Mouse (Mus musculus) erythroblast, embryonic 14.5 days (primary cell): ENCODE measurements around the gene Cpt1a. TPM values are rescaled to one million over a fixed set of nuclear protein-coding genes. Genes with fewer than 3 reads are reported as not detected.

Experiments
- H3K27me3 ChIP-seq: 2 replicates; pipeline ENCODE4 v1.6.1; 2012; ENCODE audit warnings: inconsistent platforms; ENCODE audit not compliant: control insufficient read depth
- H3K36me3 ChIP-seq: 2 replicates; pipeline ENCODE4 v1.6.1; 2012; ENCODE audit warnings: mild to moderate bottlenecking, inconsistent platforms; ENCODE audit not compliant: control insufficient read depth
- H3K4me1 ChIP-seq: 2 replicates; pipeline ENCODE4 v1.6.1; 2012; ENCODE audit warnings: inconsistent platforms; ENCODE audit not compliant: control insufficient read depth
- H3K4me3 ChIP-seq: replicated peaks from 2 replicates; pipeline ENCODE3; 2012; ENCODE audit warnings: moderate library complexity, mild to moderate bottlenecking, inconsistent platforms
- H3K9me3 ChIP-seq: 2 replicates; pipeline ENCODE4 v1.6.1; 2012; ENCODE audit warnings: low read length, inconsistent platforms, mixed read lengths; ENCODE audit not compliant: control insufficient read depth
- GATA1 ChIP-seq: IDR thresholded peaks from 2 replicates; pipeline ENCODE4 v1.6.1; 2012; ENCODE audit warnings: low read length, inconsistent platforms, mixed read lengths
- TAL1 ChIP-seq: IDR thresholded peaks from 3 replicates; pipeline ENCODE4 v1.6.1; 2012; ENCODE audit warnings: low read length, inconsistent platforms, mixed read lengths
- polyA plus RNA-seq: library from polyadenylated mRNA; stranded (reverse); fragments of >175 nt; gene quantifications from 2 replicates; pipeline ENCODE4 v1.2.3, GENCODE M21; 2012

The Cpt1a gene
- polyA plus RNA-seq, 1 experiment = 0.29 TPM

DNA sequence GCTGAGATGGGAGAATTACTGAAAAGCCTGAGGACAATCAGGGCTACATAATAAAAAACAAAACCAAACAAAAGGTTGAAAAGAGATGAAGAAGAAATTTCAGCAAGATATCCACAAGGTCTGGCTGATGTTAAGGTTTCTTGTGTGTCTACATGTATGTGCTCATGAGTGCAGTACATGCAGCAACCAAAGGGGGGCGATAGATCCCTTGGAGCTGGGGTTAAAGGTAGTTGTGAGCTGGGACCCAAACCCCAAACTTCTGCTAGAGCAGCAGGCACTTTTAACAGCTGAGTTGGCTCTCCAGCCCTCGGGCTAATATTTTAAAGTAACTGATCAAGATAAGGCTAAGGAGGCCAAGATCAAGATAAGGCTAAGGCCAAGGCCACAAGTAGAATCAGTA, 51.9 kb downstream of the Cpt1a start:
- no peak for TF ChIP-seq TAL1
- no peak for TF ChIP-seq GATA1
- Histone ChIP-seq H3K4me3 (no peak overlapping the region), H3K36me3 (peaks cover 32% of the 10 kb centered on the region), H3K9me3 (no peaks in the 10 kb centered on the region), H3K27me3 (no peaks in the 10 kb centered on the region), H3K4me1 (no peaks in the 10 kb centered on the region)

GRCm38 (mm10) chr19:3375945-3376495, 53.9 kb downstream of the Cpt1a start:
- no peaks in the 10 kb centered on the region for H3K9me3 ChIP-seq

GRCm38 (mm10) chr19:3376966-3377715, 55.0 kb downstream of the Cpt1a start:
- Histone ChIP-seq H3K9me3 (no peaks in the 10 kb centered on the region), H3K27me3 (no peaks in the 10 kb centered on the region), H3K36me3 (peaks cover 32% of the 10 kb centered on the region), H3K4me3 (no peak overlapping the region), H3K4me1 (no peaks in the 10 kb centered on the region)
- no peak for TF ChIP-seq TAL1
- no peak for TF ChIP-seq GATA1

More at GRCm38 (mm10) chr19:3375945-3376495, 53.9 kb downstream of the Cpt1a start:
- TF ChIP-seq GATA1 = no peak
- H3K27me3 ChIP-seq = no peaks in the 10 kb centered on the region
- peaks cover 37% of the 10 kb centered on the region for H3K36me3 ChIP-seq
- H3K4me1 ChIP-seq = no peaks in the 10 kb centered on the region
- no peak overlapping the region for H3K4me3 ChIP-seq

GRCm38 (mm10) chr19:3378614-3379013, 56.5 kb downstream of the Cpt1a start:
- H3K36me3 ChIP-seq = peaks cover 27% of the 10 kb centered on the region
- no peak overlapping the region for H3K4me3 ChIP-seq
- H3K4me1 ChIP-seq = no peaks in the 10 kb centered on the region
- no peaks in the 10 kb centered on the region for H3K27me3 ChIP-seq
- TF ChIP-seq TAL1 = no peak
- TF ChIP-seq GATA1 = no peak
- no peaks in the 10 kb centered on the region for H3K9me3 ChIP-seq

GRCm38 (mm10) chr19:3388061-3388460, 65.9 kb downstream of the Cpt1a start:
- peaks cover 5% of the 10 kb centered on the region for H3K36me3 ChIP-seq
- peaks cover 30% of the 10 kb centered on the region for H3K4me1 ChIP-seq
- TF ChIP-seq GATA1 (no peak), TAL1 (no peak)
- peaks cover 7% of the 10 kb centered on the region for H3K9me3 ChIP-seq
- H3K27me3 ChIP-seq = no peaks in the 10 kb centered on the region
- no peak overlapping the region for H3K4me3 ChIP-seq

- Histone ChIP-seq H3K9me3 (peaks cover 7% of the 10 kb centered on the region), H3K4me1 (peaks cover 30% of the 10 kb centered on the region), H3K27me3 (no peaks in the 10 kb centered on the region), H3K36me3 (peaks cover 5% of the 10 kb centered on the region), H3K4me3 (peak within 1 kb of the TSS; percentile 63)
- TF ChIP-seq GATA1 = no peak
- TF ChIP-seq TAL1 = no peak
These were observed 66.5 kb downstream of the Cpt1a start, which contains the start of gene Tesmin for GRCm38 (mm10) chr19:3388629-3389057. TSS of gene Tesmin (plus strand) at chr19:3388857.

GRCm38 (mm10) chr19:3389089-3389488, 67.0 kb downstream of the Cpt1a start:
- peaks cover 30% of the 10 kb centered on the region for H3K4me1 ChIP-seq
- H3K4me3 ChIP-seq = peak overlapping the region; percentile 63
- H3K36me3 ChIP-seq = peaks cover 3% of the 10 kb centered on the region
- no peaks in the 10 kb centered on the region for H3K27me3 ChIP-seq
- peaks cover 7% of the 10 kb centered on the region for H3K9me3 ChIP-seq
- TF ChIP-seq TAL1 = no peak

- H3K4me3 ChIP-seq = no peak overlapping the region
- peaks cover 7% of the 10 kb centered on the region for H3K9me3 ChIP-seq
- H3K4me1 ChIP-seq = peaks cover 30% of the 10 kb centered on the region
- no peak for TF ChIP-seq GATA1
- peak; percentile 39; the same call in 1 of the 3 replicates for TF ChIP-seq TAL1
- H3K27me3 ChIP-seq = no peaks in the 10 kb centered on the region
- H3K36me3 ChIP-seq = no peaks in the 10 kb centered on the region
These were observed 70.2 kb downstream of the Cpt1a start for GRCm38 (mm10) chr19:3392384-3392783.

- TF ChIP-seq TAL1 (no peak), GATA1 (no peak)
- Histone ChIP-seq H3K27me3 (no peaks in the 10 kb centered on the region), H3K4me1 (peaks cover 20% of the 10 kb centered on the region)
These were observed 72.1 kb downstream of the Cpt1a start for GRCm38 (mm10) chr19:3394216-3394615.

DNA sequence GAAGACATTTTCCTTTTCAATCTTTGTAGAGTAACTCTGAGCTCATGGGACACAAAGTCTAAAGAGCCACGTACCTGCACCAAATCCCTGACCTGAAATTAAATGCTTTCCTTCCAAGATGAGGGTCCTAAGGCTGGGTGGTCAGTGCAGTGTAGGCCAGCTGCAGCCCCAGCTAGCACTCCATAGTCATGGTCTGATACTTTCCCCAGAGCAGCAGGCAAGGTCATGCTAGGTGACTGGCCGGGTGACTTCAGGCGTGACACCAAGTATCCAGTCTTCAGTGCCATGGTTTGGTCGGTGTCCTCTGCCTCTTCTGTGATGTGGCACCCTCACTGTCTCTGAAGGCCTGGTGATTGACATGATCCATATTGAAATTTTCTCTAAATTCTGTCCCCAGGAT, 77.9 kb downstream of the Cpt1a start:
- H3K4me3 ChIP-seq = no peak overlapping the region
- TF ChIP-seq GATA1 (no peak), TAL1 (no peak)
- H3K4me1 ChIP-seq = no peaks in the 10 kb centered on the region
- H3K27me3 ChIP-seq = no peaks in the 10 kb centered on the region
- H3K36me3 ChIP-seq = no peaks in the 10 kb centered on the region
- H3K9me3 ChIP-seq = no peaks in the 10 kb centered on the region

More at GRCm38 (mm10) chr19:3394216-3394615, 72.1 kb downstream of the Cpt1a start:
- Histone ChIP-seq H3K4me3 (no peak overlapping the region), H3K36me3 (no peaks in the 10 kb centered on the region), H3K9me3 (peaks cover 3% of the 10 kb centered on the region)
